Mouse (Mus musculus) Patski (cell line): ENCODE measurements around the gene Adam3. TPM values are rescaled to one million over a fixed set of nuclear protein-coding genes. Genes with fewer than 3 reads are reported as not detected.

Source experiments
- ATAC-seq: fragments of 100-300 bp; one replicate; pipeline ENCODE4 v1.8.0; 2021
- CTCF ChIA-PET: fragments of 350-600 bp; sonication (Branson Sonifier 250); formaldehyde crosslinking; loops from one replicate; lab custom pipeline; 2022; ENCODE audit warnings: inconsistent platforms; lab: Charles Lee
- POLR2A ChIA-PET: fragments of 350-600 bp; sonication (Branson Sonifier 250); formaldehyde crosslinking; loops from one replicate; lab custom pipeline; 2022; ENCODE audit warnings: antibody characterized with exemption, inconsistent platforms; lab: Charles Lee
- DNase-seq: peaks from one replicate; pipeline ENCODE4 v3.0.0-alpha.2; 2011; ENCODE audit warnings: low read depth, low spot score
- H3K27me3 ChIP-seq: fragments of 371-371 bp; one replicate; pipeline ENCODE4 v1.5.1; 2021
- CTCF ChIP-seq: fragments of 100-300 bp; IDR thresholded peaks from one replicate; pipeline ENCODE4 v1.5.1; 2021
- in situ Hi-C: fragments of 300-500 bp; cut with MboI; formaldehyde crosslinking; loops from 3 replicates; pipeline ENCODE4 v1.11.1; 2018; ENCODE audit warnings: low pct_unique_long_range_greater_than_20kb, mixed read lengths
- polyA plus RNA-seq: library from polyadenylated mRNA; unstranded; gene quantifications from one replicate; pipeline ENCODE4 v1.2.3, GENCODE M21; 2021

The Adam3 gene
- not detected for polyA plus RNA-seq

GRCm38 (mm10) chr8:24725630-24726029 is at the start of gene Adam3:
Adam3 (minus strand) TSS chr8:24725852.
- CTCF ChIA-PET: no interaction called here
- in situ Hi-C loops: no loop called here

GRCm38 (mm10) chr8:24724886-24725626 is 596 bp downstream of the Adam3 start:
- in situ Hi-C loops: no loop called here
- H3K27me3 ChIP-seq: peaks cover 54% of the 10 kb centered on the region
- TF ChIP-seq CTCF: no peak
- CTCF ChIA-PET: no interaction called here
- DNase-seq (no peak), ATAC-seq (no peak)
- POLR2A ChIA-PET: no interaction called here

More at GRCm38 (mm10) chr8:24725630-24726029, at the start of gene Adam3:
- POLR2A ChIA-PET: no interaction called here
- TF ChIP-seq CTCF: no peak
- ATAC-seq: no peak
- no peak for DNase-seq
- H3K27me3 ChIP-seq: peaks cover 48% of the 10 kb centered on the region

Other genes starting within 250 kb of the Adam3 start
- 0.08 TPM for gene Adam5, start 98.5 kb upstream of the Adam3 start, polyA plus RNA-seq